Mouse (Mus musculus) G1E (cell line): ENCODE results near the gene Tmem217. TPM values are rescaled to one million over a fixed set of nuclear protein-coding genes. Genes with fewer than 3 reads are reported as not detected.
A peak's percentile ranks its signal among the peaks of the same experiment; 100 is the strongest.

Experiments used
- ATAC-seq: 2 replicates; pipeline ENCODE4 v1.8.0; 2016; ENCODE audit warnings: mild to moderate bottlenecking; ENCODE audit not compliant: insufficient number of reproducible peaks, poor library complexity, low FRiP score, severe bottlenecking; ENCODE audit errors: extremely low read depth
- DNase-seq: peaks from one replicate; pipeline ENCODE4 v3.0.0; 2012; ENCODE audit warnings: low spot score
- H3K27me3 ChIP-seq: 2 replicates; pipeline ENCODE4 v1.6.1; 2012; ENCODE audit warnings: mild to moderate bottlenecking, low read length, inconsistent platforms; ENCODE audit not compliant: insufficient read depth
- H3K36me3 ChIP-seq: replicated peaks from 2 replicates; pipeline ENCODE3; 2012; ENCODE audit warnings: mild to moderate bottlenecking, inconsistent platforms
- H3K4me1 ChIP-seq: 2 replicates; pipeline ENCODE4 v1.6.1; 2012; ENCODE audit warnings: low read depth, low read length, inconsistent platforms, mixed read lengths; ENCODE audit not compliant: insufficient read depth
- H3K4me3 ChIP-seq: 2 replicates; pipeline ENCODE4 v1.5.1; 2012; ENCODE audit warnings: low read depth, mild to moderate bottlenecking, inconsistent platforms, low read length, moderate library complexity, mixed read lengths
- H3K9me3 ChIP-seq: replicated peaks from 2 replicates; pipeline ENCODE4 v1.6.1; 2012; ENCODE audit warnings: inconsistent platforms
- CTCF ChIP-seq: IDR thresholded peaks from 2 replicates; pipeline ENCODE4 v1.5.1; 2012; ENCODE audit warnings: low read depth, low read length, inconsistent platforms, mixed read lengths
- GATA1 ChIP-seq: IDR thresholded peaks from 2 replicates; pipeline ENCODE4 v1.6.1; 2012; ENCODE audit warnings: borderline replicate concordance, low read length, inconsistent platforms, mixed read lengths
- GATA2 ChIP-seq: IDR thresholded peaks from 2 replicates; pipeline ENCODE4 v1.6.1; 2012; ENCODE audit warnings: low read depth, low read length, inconsistent platforms, borderline replicate concordance
- POLR2AphosphoS5 ChIP-seq: IDR thresholded peaks from 2 replicates; pipeline ENCODE4 v1.6.1; 2012; ENCODE audit warnings: low read depth, low read length, inconsistent platforms; ENCODE audit not compliant: insufficient replicate concordance
- TAL1 ChIP-seq: conservative IDR thresholded peaks from 2 replicates; pipeline ENCODE4 v1.6.1; 2012; ENCODE audit warnings: low read depth, low read length, inconsistent platforms, mixed read lengths
- polyA plus RNA-seq: library from polyadenylated mRNA; stranded (reverse); fragments of >175 nt; gene quantifications from 2 replicates; pipeline ENCODE4 v1.2.3, GENCODE M21; 2012
- total RNA-seq, 2 experiments: library from RNA; stranded (forward) in 1 of 2; stranded (reverse) in 1 of 2; fragments of 200-1000 nt in 1 of 2; fragments of >200 nt in 1 of 2; fragmentation: Nextera tagmentation in 1 of 2; gene quantifications; 2 replicates each; pipeline ENCODE4 v1.2.3; 2014 to 2017

Tmem217 gene
- total and polyA plus RNA-seq, 3 experiments, result 0.33 TPM; not detected in 2

DNA sequence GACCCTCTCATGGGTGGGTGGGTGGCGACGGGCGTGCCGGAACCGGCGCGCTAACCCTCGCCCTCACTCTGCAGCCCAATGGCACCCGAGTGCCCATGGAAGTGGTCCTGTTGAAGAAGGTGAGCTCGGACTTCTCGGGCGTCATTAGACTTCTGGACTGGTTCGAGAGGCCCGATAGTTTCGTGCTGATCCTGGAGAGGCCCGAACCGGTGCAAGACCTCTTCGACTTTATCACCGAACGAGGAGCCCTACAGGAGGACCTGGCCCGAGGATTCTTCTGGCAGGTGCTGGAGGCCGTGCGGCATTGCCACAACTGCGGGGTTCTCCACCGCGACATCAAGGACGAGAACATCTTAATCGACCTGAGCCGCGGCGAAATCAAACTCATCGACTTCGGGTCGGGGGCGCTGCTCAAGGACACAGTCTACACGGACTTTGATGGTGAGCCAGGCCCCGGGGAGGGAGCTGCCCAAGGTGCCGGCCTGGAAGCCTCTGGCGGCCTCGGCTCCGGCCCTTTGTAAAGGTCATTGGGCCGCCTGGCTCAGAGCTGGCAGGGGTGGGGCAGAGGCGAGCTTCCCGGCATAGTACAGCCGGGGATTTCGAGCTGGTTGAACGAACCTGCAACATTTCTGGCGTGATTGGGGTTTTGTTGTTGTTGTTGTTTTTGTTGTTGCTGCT is 60.5 kb downstream of the Tmem217 start:
- Histone ChIP-seq H3K4me3 (peak overlapping the region; percentile 99), H3K27me3 (no peaks in the 10 kb centered on the region), H3K36me3 (peaks cover 42% of the 10 kb centered on the region), H3K4me1 (peaks cover 48% of the 10 kb centered on the region), H3K9me3 (no peaks in the 10 kb centered on the region)
- DNase-seq, result no peak
- TF ChIP-seq CTCF, result no peak
- TF ChIP-seq TAL1, result no peak
- no peak for TF ChIP-seq GATA2
- no peak for TF ChIP-seq POLR2AphosphoS5
- TF ChIP-seq GATA1, result no peak
- no peak for ATAC-seq

DNA sequence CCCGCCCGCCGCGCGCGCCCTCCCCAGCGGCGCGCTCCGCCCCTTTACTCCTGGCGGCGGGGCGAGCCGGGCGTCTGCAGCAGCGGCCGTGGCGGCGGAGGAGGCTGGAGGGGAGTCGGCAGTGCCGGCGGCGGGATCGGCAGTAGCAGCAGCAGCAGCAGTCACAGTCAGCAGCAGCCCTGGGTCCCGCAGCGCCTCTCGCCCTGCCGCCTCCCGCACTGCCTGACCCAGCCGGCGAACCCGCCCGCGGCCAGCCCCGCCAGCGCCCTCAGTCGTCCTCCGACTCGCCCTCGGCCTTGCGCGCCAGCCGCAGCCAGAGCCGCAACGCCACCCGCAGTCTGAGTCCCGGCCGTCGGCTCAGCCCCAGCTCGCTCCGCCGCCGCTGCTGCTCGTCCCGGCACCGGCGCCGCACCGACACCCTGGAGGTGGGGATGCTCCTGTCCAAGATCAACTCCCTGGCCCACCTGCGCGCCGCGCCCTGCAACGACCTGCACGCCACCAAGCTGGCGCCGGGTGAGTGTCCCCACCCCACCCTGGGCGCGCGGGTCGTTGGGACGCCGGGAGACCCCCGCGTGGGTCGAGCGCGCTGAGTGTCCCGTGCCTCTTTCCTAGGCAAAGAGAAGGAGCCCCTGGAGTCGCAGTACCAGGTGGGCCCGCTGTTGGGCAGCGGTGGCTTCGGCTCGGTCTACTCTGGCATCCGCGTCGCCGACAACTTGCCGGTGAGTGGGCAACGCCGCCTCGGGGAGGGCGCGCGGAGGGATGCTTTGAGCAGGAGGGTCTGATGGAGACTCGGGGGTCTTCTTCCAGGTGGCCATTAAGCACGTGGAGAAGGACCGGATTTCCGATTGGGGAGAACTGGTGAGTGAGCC is 61.2 kb downstream of the Tmem217 start, which contains the start of gene Pim1:
Gene Pim1, plus strand, starts transcription at position 41 of the 869 bp plus-strand sequence.
- no peak for DNase-seq
- peak within 1 kb of the TSS; percentile 99 for H3K4me3 ChIP-seq
- no peaks in the 10 kb centered on the region for H3K9me3 ChIP-seq
- TF ChIP-seq TAL1 (no peak), POLR2AphosphoS5 (no peak), CTCF (no peak), GATA1 (no peak), GATA2 (no peak)
- no peaks in the 10 kb centered on the region for H3K27me3 ChIP-seq
- H3K4me1 ChIP-seq, result peaks cover 47% of the 10 kb centered on the region
- no peak for ATAC-seq
- H3K36me3 ChIP-seq, result peaks cover 34% of the 10 kb centered on the region

DNA sequence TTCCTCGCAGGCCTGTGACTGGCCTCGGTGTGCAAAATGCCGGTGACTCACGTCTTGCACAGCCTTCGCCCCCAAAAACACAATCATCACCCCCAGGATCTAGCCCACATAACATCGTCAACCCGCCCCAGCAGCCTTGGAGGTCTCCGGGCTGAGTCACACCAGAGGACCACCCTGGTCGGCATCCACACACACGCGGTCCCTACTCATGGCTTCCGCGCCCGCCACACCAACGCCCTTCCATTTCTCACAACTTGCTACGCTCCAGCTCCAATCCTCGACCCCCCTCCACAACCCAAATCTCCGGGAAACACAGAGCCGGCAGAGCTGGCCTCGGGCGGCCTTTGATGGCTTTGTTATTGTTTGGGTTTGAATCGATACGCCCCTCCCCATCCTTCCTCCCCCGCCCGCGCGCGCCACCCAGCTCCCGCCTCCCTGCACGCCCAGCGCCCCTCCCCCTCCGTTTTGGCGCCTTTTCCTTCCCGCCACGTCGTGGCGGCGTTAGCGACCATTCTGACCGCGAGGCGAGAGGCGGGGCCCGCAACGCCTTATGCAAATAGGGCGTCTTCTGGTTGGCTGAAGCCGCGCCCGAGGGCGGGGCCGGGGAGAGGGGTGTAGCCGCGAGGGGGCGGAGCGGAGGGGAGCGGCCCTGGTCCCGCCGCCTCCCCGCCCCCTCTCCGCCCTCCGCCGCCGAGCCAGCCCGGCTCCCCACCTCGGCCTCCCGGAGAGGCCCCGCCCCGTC is 62.0 kb downstream of the Tmem217 start:
- Histone ChIP-seq H3K27me3 (no peaks in the 10 kb centered on the region), H3K4me3 (peak overlapping the region; percentile 99), H3K9me3 (no peaks in the 10 kb centered on the region), H3K4me1 (peaks cover 50% of the 10 kb centered on the region), H3K36me3 (peaks cover 34% of the 10 kb centered on the region)
- DNase-seq (peak; percentile 87), ATAC-seq (peak; percentile 74)
- TF ChIP-seq CTCF, result no peak
- TF ChIP-seq TAL1, result no peak
- TF ChIP-seq GATA1, result no peak
- TF ChIP-seq GATA2, result no peak
- TF ChIP-seq POLR2AphosphoS5, result no peak

DNA sequence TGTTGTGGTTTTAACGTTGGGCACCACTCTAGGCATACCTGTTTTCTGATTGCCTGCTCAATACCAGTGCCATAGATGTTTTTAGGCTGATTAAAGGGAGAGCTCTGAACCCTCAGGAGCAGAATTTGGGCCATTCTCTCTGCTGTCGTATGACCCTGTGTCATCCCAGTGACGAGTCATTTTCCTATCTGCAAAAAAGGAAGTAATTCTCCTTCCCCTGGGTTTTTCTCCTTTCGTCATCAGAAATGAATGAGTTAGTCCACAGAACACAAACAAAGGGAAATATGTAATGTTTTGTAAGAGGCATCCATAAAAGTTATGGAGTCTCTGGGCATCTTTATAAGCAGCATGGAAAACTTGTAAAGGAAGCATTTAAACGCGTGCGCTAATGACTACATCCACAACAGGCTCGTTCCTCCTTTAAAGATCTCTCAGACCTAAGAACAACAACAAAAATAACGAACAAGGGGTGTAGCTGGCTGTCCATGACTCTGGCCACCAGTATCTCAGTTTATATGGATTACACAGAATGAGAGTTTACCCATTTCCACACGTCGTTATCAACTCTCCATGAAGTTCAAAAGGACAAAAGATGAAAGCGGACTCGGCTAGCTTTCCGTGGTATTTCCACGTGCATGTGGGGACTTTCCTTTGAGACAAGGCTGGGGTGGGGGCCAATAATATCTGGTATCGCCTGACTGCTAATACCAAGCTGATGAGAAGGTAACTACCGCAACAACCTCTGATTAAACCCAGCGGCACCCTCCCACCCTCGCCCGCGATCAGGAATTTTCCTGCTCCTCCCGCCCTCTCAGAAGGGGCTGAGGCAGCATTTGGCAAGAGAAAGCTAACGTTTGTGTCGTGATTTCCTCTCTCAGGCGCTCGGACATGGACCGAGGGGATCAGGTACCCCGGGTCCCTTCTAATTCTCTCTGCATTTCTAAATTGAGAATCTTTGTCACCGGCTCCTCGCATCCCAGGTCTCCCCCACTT is 62.9 kb downstream of the Tmem217 start:
- H3K9me3 ChIP-seq, result no peaks in the 10 kb centered on the region
- H3K4me3 ChIP-seq, result peak overlapping the region; percentile 99
- H3K36me3 ChIP-seq, result peaks cover 28% of the 10 kb centered on the region
- peaks cover 48% of the 10 kb centered on the region for H3K4me1 ChIP-seq
- ATAC-seq, result no peak
- DNase-seq, result no peak
- TF ChIP-seq POLR2AphosphoS5, result no peak
- no peak for TF ChIP-seq TAL1
- no peak for TF ChIP-seq GATA1
- no peak for TF ChIP-seq CTCF
- TF ChIP-seq GATA2, result no peak
- no peaks in the 10 kb centered on the region for H3K27me3 ChIP-seq

DNA sequence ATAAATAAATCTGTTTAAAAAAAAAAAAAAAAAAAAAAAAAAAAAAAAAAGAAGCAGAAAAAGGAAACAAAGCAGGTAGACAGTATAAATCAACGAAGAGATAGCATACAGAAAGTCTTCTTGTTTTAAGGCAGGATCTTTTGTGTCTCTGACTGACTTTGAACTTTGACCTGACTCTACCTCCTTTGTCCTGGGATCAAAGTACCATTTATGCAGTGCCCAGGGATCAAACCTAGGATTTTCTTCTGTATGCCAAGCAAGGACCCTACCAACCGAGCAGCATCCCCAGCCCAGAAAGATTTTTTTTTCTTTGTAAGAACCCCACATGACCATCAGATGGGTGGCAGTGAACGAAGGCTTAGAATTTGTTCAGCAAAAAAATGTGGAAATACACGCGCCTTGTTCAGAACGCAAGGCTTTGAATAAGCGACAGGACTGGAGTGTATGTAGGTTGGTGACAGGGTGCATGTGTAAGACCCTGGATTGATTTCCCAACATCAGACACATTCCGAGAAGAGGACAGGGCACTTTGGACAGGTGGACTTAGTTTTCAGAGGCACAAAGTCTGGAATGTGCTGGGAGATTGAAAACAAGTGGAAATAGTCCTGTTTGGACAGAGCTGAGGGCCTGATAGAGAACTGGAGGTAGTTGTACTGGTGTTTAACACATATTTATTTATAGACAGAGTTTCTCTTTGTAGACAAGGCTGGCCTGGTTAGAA is 63.8 kb downstream of the Tmem217 start:
- peaks cover 50% of the 10 kb centered on the region for H3K4me1 ChIP-seq
- H3K36me3 ChIP-seq, result peaks cover 19% of the 10 kb centered on the region
- ATAC-seq (no peak), DNase-seq (no peak)
- no peaks in the 10 kb centered on the region for H3K9me3 ChIP-seq
- H3K4me3 ChIP-seq, result no peak overlapping the region; the same call in 1 of the 2 replicates
- TF ChIP-seq GATA2, result no peak
- no peak for TF ChIP-seq GATA1
- TF ChIP-seq TAL1, result no peak
- no peak for TF ChIP-seq CTCF
- no peak for TF ChIP-seq POLR2AphosphoS5
- H3K27me3 ChIP-seq, result no peaks in the 10 kb centered on the region
